Mouse (Mus musculus) MEL (cell line): ENCODE measurements around the gene Nudt17.

ENCODE experiments used
- CTCF ChIP-seq, 3 experiments: IDR thresholded peaks in 2 of 3; conservative IDR thresholded peaks in 1 of 3; 2 replicates each; pipeline ENCODE4 v1.5.1; 2011 to 2012; ENCODE audit warnings: low read length in 3 of 3, low read depth in 2 of 3, mild to moderate bottlenecking in 2 of 3, improper control_type of control experiment in 1 of 3, inconsistent platforms in 1 of 3, mixed read lengths in 1 of 3, moderate library complexity in 1 of 3; ENCODE audit not compliant: control insufficient read depth in 1 of 3, insufficient read depth in 1 of 3, poor library complexity in 1 of 3, severe bottlenecking in 1 of 3
- GATA1 ChIP-seq: IDR thresholded peaks from 2 replicates; pipeline ENCODE4 v1.6.1; 2011; ENCODE audit warnings: low read depth, low read length, improper control_type of control experiment
- POLR2AphosphoS2 ChIP-seq: IDR thresholded peaks from 2 replicates; pipeline ENCODE4 v1.6.1; 2011; ENCODE audit warnings: low read length, improper control_type of control experiment
- USF1 ChIP-seq: IDR thresholded peaks from 2 replicates; pipeline ENCODE4 v1.6.1; 2014; ENCODE audit warnings: low read depth, mild to moderate bottlenecking, inconsistent platforms, low read length, improper control_type of control experiment, moderate library complexity
- USF2 ChIP-seq, 2 experiments: IDR thresholded peaks; 2 replicates each; pipeline ENCODE4 v1.6.1; 2011 to 2012; ENCODE audit warnings: improper control_type of control experiment in 2 of 2, low read length in 2 of 2, borderline replicate concordance in 1 of 2, inconsistent platforms in 1 of 2, low read depth in 1 of 2, mild to moderate bottlenecking in 1 of 2; ENCODE audit not compliant: insufficient read depth in 1 of 2

GRCm38 (mm10) chr3:96698993-96699690 lies 9.2 kb downstream of the Nudt17 start:
- TF ChIP-seq GATA1 (no peak), CTCF (IDR thresholded peaks at IDR 0.05 in 2 of 3, conservative IDR thresholded peaks at IDR 0.05 in 1 of 3; ENCODE audit: control insufficient read depth in 1 of 3, insufficient read depth in 1 of 3, low read depth in 2 of 3, low read length in 3 of 3, poor library complexity in 1 of 3, severe bottlenecking in 1 of 3) (no peak), POLR2AphosphoS2 (no peak), USF2 (IDR thresholded peaks at IDR 0.05; ENCODE audit: borderline replicate concordance in 1 of 2, insufficient read depth in 1 of 2, low read depth in 1 of 2, low read length in 2 of 2) (no peak), USF1 (no peak)
